Mouse (Mus musculus) heart, adult 2 months (tissue): ENCODE data around the gene Snrpe. TPM values are rescaled to one million over a fixed set of nuclear protein-coding genes. Genes with fewer than 3 reads are reported as not detected.

Experiments
- DNase-seq, 2 experiments: peaks; one replicate each; pipeline ENCODE4 v3.0.0; 2021
- H3K27ac ChIP-seq: fragments of 200-600 bp; 2 replicates; pipeline ENCODE4 v1.8.1; 2022
- H3K27me3 ChIP-seq: fragments of 200-500 bp; 2 replicates; pipeline ENCODE4 v1.6.1; 2012; ENCODE audit warnings: mild to moderate bottlenecking, low read length, inconsistent platforms, mixed read lengths; ENCODE audit not compliant: control insufficient read depth, insufficient read depth
- H3K36me3 ChIP-seq: fragments of 200-500 bp; 2 replicates; pipeline ENCODE4 v1.6.1; 2012; ENCODE audit warnings: low read length, inconsistent platforms; ENCODE audit not compliant: control insufficient read depth, insufficient read depth
- H3K4me1 ChIP-seq: fragments of 200-500 bp; 2 replicates; pipeline ENCODE4 v1.6.1; 2011; ENCODE audit warnings: low read length; ENCODE audit not compliant: control insufficient read depth, insufficient read depth
- H3K4me3 ChIP-seq: fragments of 200-600 bp; 2 replicates; pipeline ENCODE4 v1.8.1; 2022
- H3K79me2 ChIP-seq: fragments of 200-500 bp; replicated peaks from 2 replicates; pipeline ENCODE4 v1.6.1; 2012; ENCODE audit warnings: mild to moderate bottlenecking, inconsistent platforms, low read length, moderate library complexity, mixed read lengths; ENCODE audit not compliant: control insufficient read depth, insufficient read depth
- H3K9ac ChIP-seq: fragments of 200-500 bp; 2 replicates; pipeline ENCODE4 v1.6.1; 2012; ENCODE audit warnings: low read depth, mild to moderate bottlenecking, control low read depth, inconsistent platforms, low read length, mixed read lengths
- CTCF ChIP-seq: fragments of 200-600 bp; IDR thresholded peaks from 2 replicates; pipeline ENCODE4 v1.8.1; 2022; ENCODE audit warnings: antibody characterized with exemption, mild to moderate bottlenecking, moderate library complexity
- EP300 ChIP-seq: fragments of 200-500 bp; IDR thresholded peaks from 2 replicates; pipeline ENCODE4 v1.6.1; 2011; ENCODE audit warnings: low read depth, low read length, control low read depth; ENCODE audit not compliant: insufficient read depth
- POLR2A ChIP-seq: fragments of 200-500 bp; IDR thresholded peaks from 2 replicates; pipeline ENCODE4 v1.6.1; 2011; ENCODE audit warnings: mild to moderate bottlenecking, low read depth, low read length, control low read depth; ENCODE audit not compliant: insufficient read depth
- WGBS: fragments of 180-500 bp; shearing (Covaris S2); methylation state at CpG from one replicate; pipeline ENCODE4 v1.1.7; 2018; 5-methylcytosine and 5-hydroxymethylcytosine counted together
- intact Hi-C: fragments of 180-260 bp; cut with DNase I; formaldehyde crosslinking; loops from one replicate; pipeline ENCODE4 v1.15.1; 2025
- polyA plus RNA-seq: library from polyadenylated mRNA; depleted of rRNA; stranded (reverse); fragments of >200 nt; gene quantifications from 2 replicates; pipeline ENCODE4 v1.2.3, GENCODE M21; 2012
- total RNA-seq, 2 experiments: library from RNA; stranded (reverse); gene quantifications; 2 replicates each; pipeline ENCODE4 v1.2.3; 2021

Snrpe gene
- total and polyA plus RNA-seq, 3 experiments: 28.0 to 70.2 (median 65.6) TPM

DNA sequence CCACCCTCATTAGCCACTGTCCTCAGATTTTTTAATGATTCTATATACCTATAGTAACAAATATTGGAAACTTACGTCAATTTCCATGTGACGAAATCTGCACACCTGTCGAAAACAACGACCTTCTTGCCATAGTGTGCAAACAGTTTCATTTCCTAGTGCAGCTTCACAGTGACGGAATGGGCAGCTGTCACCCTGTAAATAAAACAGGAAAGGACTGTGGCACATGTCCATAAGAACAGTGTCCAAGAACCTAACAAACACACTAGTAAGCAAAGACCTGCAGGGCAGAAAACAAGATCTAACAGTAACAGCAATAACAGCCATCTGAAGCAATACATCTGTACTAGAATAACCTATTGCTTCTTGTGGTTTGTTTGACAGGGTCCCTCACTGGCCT lies 35.6 kb upstream of the Snrpe start:
- no peak for TF ChIP-seq EP300
- no peak for TF ChIP-seq CTCF
- no peak for TF ChIP-seq POLR2A
- H3K27me3 ChIP-seq: no peaks in the 10 kb centered on the region
- peaks cover 3% of the 10 kb centered on the region; the same call in 1 of the 2 replicates for H3K79me2 ChIP-seq
- no peak for DNase-seq
- H3K4me3 ChIP-seq: no peak overlapping the region
- no peak overlapping the region for H3K9ac ChIP-seq
- peaks cover 2% of the 10 kb centered on the region for H3K4me1 ChIP-seq
- no peak overlapping the region for H3K27ac ChIP-seq
- intact Hi-C loops: no loop called here
- WGBS: 84% methylated on average over 5 of the region's 5 CpGs
- H3K36me3 ChIP-seq: peaks cover 20% of the 10 kb centered on the region

DNA sequence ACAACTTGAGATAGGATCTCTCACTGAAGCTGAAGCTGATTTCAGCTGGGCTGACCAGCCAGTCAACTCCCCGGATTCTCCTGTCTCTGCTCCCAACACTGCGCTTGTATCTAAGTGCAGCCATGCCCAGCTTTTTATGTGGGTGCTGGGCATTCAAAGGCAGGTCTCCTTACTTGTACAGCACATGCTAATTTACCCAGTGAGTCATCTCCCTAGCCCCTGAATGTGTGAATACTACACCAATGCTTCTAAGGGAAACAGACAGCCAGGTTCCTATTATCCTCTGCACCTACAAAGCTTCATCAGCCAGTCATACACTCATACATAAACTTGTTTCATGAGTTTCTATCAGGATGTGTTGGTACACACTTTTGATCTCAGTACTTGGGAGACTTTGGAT lies 31.1 kb upstream of the Snrpe start:
- WGBS: 94% methylated on average over 2 of the region's 2 CpGs
- TF ChIP-seq EP300: no peak
- TF ChIP-seq CTCF: no peak
- TF ChIP-seq POLR2A: no peak
- peaks cover 12% of the 10 kb centered on the region for H3K36me3 ChIP-seq
- H3K79me2 ChIP-seq: 0 out of 2 replicates have a peak, but pooled peaks cover 2% of the 10 kb centered on the region
- H3K9ac ChIP-seq: no peak overlapping the region
- no peaks in the 10 kb centered on the region for H3K4me1 ChIP-seq
- H3K4me3 ChIP-seq: no peak overlapping the region
- no peaks in the 10 kb centered on the region for H3K27me3 ChIP-seq
- DNase-seq: no peak
- H3K27ac ChIP-seq: no peak overlapping the region
- intact Hi-C loops: no loop called here

DNA sequence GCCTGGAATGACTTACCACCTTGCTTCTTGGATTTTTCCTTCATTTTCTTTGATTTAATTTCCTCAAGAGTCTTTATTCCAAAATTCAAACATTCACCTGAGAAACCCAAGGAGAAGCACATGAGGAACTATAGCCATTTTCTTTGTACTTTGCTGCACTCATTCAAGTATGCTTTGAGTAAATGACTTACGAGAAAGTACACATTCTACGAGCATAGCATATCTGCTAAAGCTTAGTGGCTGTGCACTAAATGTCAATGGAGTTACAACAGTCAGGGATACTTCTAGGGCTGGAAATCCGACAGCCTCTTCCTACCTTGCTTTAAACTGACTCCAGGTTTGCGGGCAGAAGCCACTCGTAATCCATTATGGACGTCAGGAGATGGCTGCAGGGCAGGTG lies 28.4 kb upstream of the Snrpe start:
- TF ChIP-seq POLR2A (no peak), EP300 (no peak), CTCF (no peak)
- no peak overlapping the region for H3K9ac ChIP-seq
- H3K36me3 ChIP-seq: peaks cover 15% of the 10 kb centered on the region
- no peak for DNase-seq
- 92% methylated on average over 6 of the region's 6 CpGs for WGBS
- no peaks in the 10 kb centered on the region for H3K4me1 ChIP-seq
- H3K79me2 ChIP-seq: no peaks in the 10 kb centered on the region
- no peaks in the 10 kb centered on the region for H3K27me3 ChIP-seq
- no peak overlapping the region for H3K4me3 ChIP-seq
- intact Hi-C loops: no loop called here
- H3K27ac ChIP-seq: no peak overlapping the region

DNA sequence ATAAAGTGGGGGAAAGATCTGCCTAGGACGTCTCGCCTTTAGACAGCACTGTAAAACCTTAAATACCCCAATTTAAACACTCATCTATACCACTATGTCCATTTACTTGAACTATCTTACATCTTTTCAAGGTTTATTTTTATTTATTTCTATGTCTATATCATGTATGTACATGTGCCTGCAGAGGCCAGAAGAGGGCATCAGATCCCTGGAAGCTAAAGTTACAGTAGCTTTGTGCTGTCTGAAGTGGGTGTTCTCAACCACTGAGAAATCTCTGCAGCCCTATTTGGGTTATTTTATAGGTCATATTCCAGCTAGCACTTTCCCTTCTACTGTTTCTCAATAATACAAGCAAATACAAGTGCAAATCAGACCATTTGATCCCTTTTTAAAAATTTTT lies 22.1 kb upstream of the Snrpe start:
- no peak for DNase-seq
- no peaks in the 10 kb centered on the region for H3K4me1 ChIP-seq
- intact Hi-C loops: loop anchor here (5.0 kb wide), 1 partner anchor 265 kb away; no protein-coding TSS in a partner anchor
- H3K4me3 ChIP-seq: no peak overlapping the region
- no peak overlapping the region for H3K27ac ChIP-seq
- TF ChIP-seq CTCF: peak; percentile 59
- no peak for TF ChIP-seq POLR2A
- no peak overlapping the region for H3K9ac ChIP-seq
- H3K27me3 ChIP-seq: no peaks in the 10 kb centered on the region
- H3K36me3 ChIP-seq: peaks cover 10% of the 10 kb centered on the region
- no peaks in the 10 kb centered on the region for H3K79me2 ChIP-seq
- WGBS: 89% methylated on average over 2 of the region's 2 CpGs

DNA sequence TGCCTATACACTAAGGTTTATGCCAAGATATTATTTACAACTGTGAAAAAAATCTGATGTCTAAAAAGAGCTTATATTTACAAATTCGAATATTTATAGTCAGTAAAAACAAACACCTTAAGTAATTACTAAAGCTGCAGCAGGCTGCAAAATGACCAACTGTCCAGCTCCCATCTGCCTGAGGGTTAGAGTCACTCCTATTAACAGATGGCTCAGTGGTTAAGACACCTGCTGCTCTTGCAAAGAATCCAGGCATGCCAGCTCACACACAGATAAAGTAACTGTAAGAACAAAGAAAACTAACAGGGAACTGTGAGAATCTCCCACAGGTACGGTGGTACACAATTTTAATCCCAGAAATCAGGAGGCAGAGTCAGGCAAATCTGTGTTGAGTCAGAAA lies 15.0 kb upstream of the Snrpe start:
- no peak for TF ChIP-seq CTCF
- Histone ChIP-seq H3K4me1 (no peaks in the 10 kb centered on the region), H3K4me3 (no peak overlapping the region), H3K9ac (no peak overlapping the region), H3K36me3 (peaks cover 9% of the 10 kb centered on the region), H3K79me2 (no peaks in the 10 kb centered on the region), H3K27ac (no peak overlapping the region), H3K27me3 (no peaks in the 10 kb centered on the region)
- DNase-seq: no peak
- WGBS: 66% methylated on average over 2 of the region's 2 CpGs
- intact Hi-C loops: no loop called here

DNA sequence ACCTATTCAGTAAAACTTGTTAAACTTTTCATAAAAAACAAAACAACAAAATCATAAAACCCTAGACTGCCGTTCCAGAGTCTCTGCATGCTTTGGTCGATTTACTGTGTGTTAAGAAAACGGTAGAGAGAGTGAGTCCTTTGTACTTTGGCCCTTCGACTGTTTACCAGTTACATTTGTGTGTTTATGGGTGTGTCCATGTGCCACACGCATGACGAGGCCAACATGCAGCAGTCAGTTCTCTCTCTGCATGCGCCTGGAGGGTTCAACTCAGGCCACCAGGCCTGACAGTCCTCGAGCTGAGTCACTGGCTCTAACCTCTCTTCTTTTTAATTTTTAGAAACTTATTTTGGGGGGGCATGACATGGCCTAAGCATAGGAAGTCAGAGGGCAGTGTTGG lies 8.2 kb upstream of the Snrpe start:
- TF ChIP-seq POLR2A: no peak
- TF ChIP-seq EP300: no peak
- TF ChIP-seq CTCF: no peak
- Histone ChIP-seq H3K4me3 (no peak overlapping the region), H3K27ac (no peak overlapping the region), H3K36me3 (no peaks in the 10 kb centered on the region), H3K27me3 (no peaks in the 10 kb centered on the region), H3K4me1 (no peaks in the 10 kb centered on the region), H3K9ac (no peak overlapping the region), H3K79me2 (no peaks in the 10 kb centered on the region)
- WGBS: 73% methylated on average over 8 of the region's 8 CpGs
- DNase-seq: no peak
- intact Hi-C loops: loop anchor here (10.0 kb wide), 1 partner anchor 474 kb away; no protein-coding TSS in a partner anchor

DNA sequence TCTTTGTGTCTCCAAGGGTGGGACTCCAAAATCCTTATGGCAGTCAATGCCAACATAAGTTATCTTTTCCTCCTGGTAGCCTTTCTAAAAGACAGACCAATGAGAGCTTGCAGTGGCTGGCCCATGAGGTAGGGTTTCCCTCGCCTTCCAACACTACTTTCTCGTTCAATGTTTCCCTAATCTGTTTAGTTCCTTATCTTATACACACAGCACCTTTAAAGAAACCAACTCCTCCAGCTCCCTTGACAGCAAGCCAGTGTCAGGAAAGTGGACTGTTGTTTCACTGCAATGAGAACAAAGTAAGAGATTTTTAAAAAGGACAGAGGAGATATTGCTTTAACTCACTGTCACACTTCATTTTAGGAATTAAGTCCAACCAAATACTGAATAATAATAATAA lies 7.8 kb upstream of the Snrpe start:
- intact Hi-C loops: loop anchor here (10.0 kb wide), 1 partner anchor 473 kb away; no protein-coding TSS in a partner anchor
- no peaks in the 10 kb centered on the region for H3K27me3 ChIP-seq
- no peaks in the 10 kb centered on the region for H3K36me3 ChIP-seq
- no peaks in the 10 kb centered on the region for H3K4me1 ChIP-seq
- 43% methylated on average over 2 of the region's 2 CpGs for WGBS
- DNase-seq: no peak
- no peak overlapping the region for H3K4me3 ChIP-seq
- no peaks in the 10 kb centered on the region for H3K79me2 ChIP-seq
- TF ChIP-seq CTCF (no peak), POLR2A (no peak), EP300 (no peak)
- no peak overlapping the region for H3K9ac ChIP-seq
- no peak overlapping the region for H3K27ac ChIP-seq
